Mouse (Mus musculus) erythroblast, embryonic 14.5 days (primary cell): Measurements from ENCODE around the gene Trrap.

Experiments used
- GATA1 ChIP-seq: IDR thresholded peaks from 2 replicates; pipeline ENCODE4 v1.6.1; 2012; ENCODE audit warnings: low read length, inconsistent platforms, mixed read lengths
- TAL1 ChIP-seq: IDR thresholded peaks from 3 replicates; pipeline ENCODE4 v1.6.1; 2012; ENCODE audit warnings: low read length, inconsistent platforms, mixed read lengths

- TF ChIP-seq GATA1 (no peak), TAL1 (no peak)
Observed at GRCm38 (mm10) chr5:144891276-144891675, 123.7 kb downstream of the Trrap start.
